Mouse (Mus musculus) limb, embryonic 13.5 days (tissue): Measurements from ENCODE around the gene Rad50. TPM values are rescaled to one million over a fixed set of nuclear protein-coding genes. Genes with fewer than 3 reads are reported as not detected.

Source experiments
- ATAC-seq: fragments of 200-750 bp; cut with Nextera tagmentation; 2 replicates; pipeline ENCODE4 v1.8.0; 2017; ENCODE audit warnings: low read depth, moderate number of reproducible peaks, moderate TSS enrichment; ENCODE audit not compliant: low FRiP score
- H3K27ac ChIP-seq: fragments of 300-500 bp; sonication (generic); 2 replicates; pipeline ENCODE4 v1.5.1; 2015; ENCODE audit warnings: inconsistent platforms, mild to moderate bottlenecking, moderate library complexity
- H3K27me3 ChIP-seq: fragments of 300-500 bp; sonication (generic); 2 replicates; pipeline ENCODE4 v1.6.1; 2015; ENCODE audit warnings: mild to moderate bottlenecking, inconsistent platforms
- H3K36me3 ChIP-seq: fragments of 300-500 bp; sonication (generic); 2 replicates; pipeline ENCODE4 v1.6.1; 2015; ENCODE audit warnings: inconsistent platforms, mild to moderate bottlenecking, moderate library complexity
- H3K4me1 ChIP-seq: fragments of 300-500 bp; sonication (generic); 2 replicates; pipeline ENCODE4 v1.6.1; 2015; ENCODE audit warnings: inconsistent platforms
- H3K4me2 ChIP-seq: fragments of 300-500 bp; sonication (generic); replicated peaks from 2 replicates; pipeline ENCODE4 v1.6.1; 2015; ENCODE audit warnings: inconsistent platforms, mild to moderate bottlenecking, moderate library complexity
- H3K4me3 ChIP-seq: fragments of 300-500 bp; sonication (generic); 2 replicates; pipeline ENCODE4 v1.5.1; 2015; ENCODE audit warnings: moderate library complexity, mild to moderate bottlenecking, inconsistent platforms
- H3K9ac ChIP-seq: fragments of 300-500 bp; sonication (generic); 2 replicates; pipeline ENCODE4 v1.6.1; 2015; ENCODE audit warnings: mild to moderate bottlenecking, inconsistent platforms
- H3K9me3 ChIP-seq: fragments of 300-500 bp; sonication (generic); 2 replicates; pipeline ENCODE4 v1.6.1; 2016; ENCODE audit warnings: inconsistent platforms
- WGBS: fragments of 180-500 bp; shearing (Covaris S2); methylation state at CpG from one replicate; pipeline ENCODE4 v1.1.7; 2015; 5-methylcytosine and 5-hydroxymethylcytosine counted together
- polyA plus RNA-seq: library from polyadenylated mRNA; unstranded; fragments of >200 nt; fragmentation: Nextera tagmentation; extraction: Ambion mirVana; gene quantifications from 2 replicates; pipeline ENCODE4 v1.2.1, GENCODE M21; 2015

The Rad50 gene
- polyA plus RNA-seq, 1 experiment from 2014 or later: 30.4 TPM

GRCm38 (mm10) chr11:53626802-53627373 lies 80.2 kb downstream of the Rad50 start:
- 71% methylated on average over 17 of the region's 17 CpGs for WGBS
- H3K4me3 ChIP-seq: no peak overlapping the region
- H3K4me1 ChIP-seq: no peaks in the 10 kb centered on the region
- H3K9ac ChIP-seq: peak overlapping the region; percentile 39; the same call in 1 of the 2 replicates
- no peaks in the 10 kb centered on the region for H3K27me3 ChIP-seq
- no peak overlapping the region for H3K27ac ChIP-seq
- no peak overlapping the region for H3K4me2 ChIP-seq
- H3K36me3 ChIP-seq: no peaks in the 10 kb centered on the region
- ATAC-seq: no peak
- no peaks in the 10 kb centered on the region for H3K9me3 ChIP-seq

GRCm38 (mm10) chr11:53624124-53624523 lies 83.0 kb downstream of the Rad50 start:
- 91% methylated on average over 2 of the region's 2 CpGs for WGBS
- ATAC-seq: no peak

GRCm38 (mm10) chr11:53623573-53623972 lies 83.5 kb downstream of the Rad50 start:
- no peak for ATAC-seq
- WGBS: 88% methylated on average over 9 of the region's 9 CpGs

More at GRCm38 (mm10) chr11:53624124-53624523, 83.0 kb downstream of the Rad50 start:
- H3K4me2 ChIP-seq: no peak overlapping the region
- H3K4me3 ChIP-seq: no peak overlapping the region
- H3K27me3 ChIP-seq: no peaks in the 10 kb centered on the region
- no peak overlapping the region for H3K27ac ChIP-seq
- no peaks in the 10 kb centered on the region for H3K36me3 ChIP-seq
- H3K4me1 ChIP-seq: no peaks in the 10 kb centered on the region
- no peaks in the 10 kb centered on the region for H3K9me3 ChIP-seq
- H3K9ac ChIP-seq: no peak overlapping the region

GRCm38 (mm10) chr11:53622440-53622806 lies 84.7 kb downstream of the Rad50 start:
- WGBS: 58% methylated on average over 6 of the region's 6 CpGs
- Histone ChIP-seq H3K9me3 (no peaks in the 10 kb centered on the region), H3K9ac (no peak overlapping the region), H3K27me3 (no peaks in the 10 kb centered on the region), H3K4me2 (no peak overlapping the region), H3K4me3 (no peak overlapping the region), H3K36me3 (no peaks in the 10 kb centered on the region), H3K27ac (no peak overlapping the region), H3K4me1 (no peaks in the 10 kb centered on the region)
- no peak for ATAC-seq

More at GRCm38 (mm10) chr11:53623573-53623972, 83.5 kb downstream of the Rad50 start:
- H3K27ac ChIP-seq: no peak overlapping the region
- H3K4me2 ChIP-seq: no peak overlapping the region
- H3K9me3 ChIP-seq: no peaks in the 10 kb centered on the region
- H3K9ac ChIP-seq: no peak overlapping the region
- no peak overlapping the region for H3K4me3 ChIP-seq
- no peaks in the 10 kb centered on the region for H3K27me3 ChIP-seq
- H3K36me3 ChIP-seq: no peaks in the 10 kb centered on the region
- H3K4me1 ChIP-seq: no peaks in the 10 kb centered on the region

GRCm38 (mm10) chr11:53621582-53622439 lies 85.3 kb downstream of the Rad50 start:
- no peaks in the 10 kb centered on the region for H3K9me3 ChIP-seq
- no peak for ATAC-seq
- no peaks in the 10 kb centered on the region for H3K36me3 ChIP-seq
- H3K4me2 ChIP-seq: no peak overlapping the region
- no peak overlapping the region for H3K4me3 ChIP-seq
- 89% methylated on average over 11 of the region's 11 CpGs for whole genome bisulfite sequencing
- no peak overlapping the region for H3K27ac ChIP-seq
- no peaks in the 10 kb centered on the region for H3K27me3 ChIP-seq
- no peak overlapping the region for H3K9ac ChIP-seq
- H3K4me1 ChIP-seq: no peaks in the 10 kb centered on the region

GRCm38 (mm10) chr11:53620094-53620493 lies 87.0 kb downstream of the Rad50 start:
- H3K9ac ChIP-seq: no peak overlapping the region
- H3K4me2 ChIP-seq: no peak overlapping the region
- WGBS: 91% methylated on average over 4 of the region's 4 CpGs
- H3K4me1 ChIP-seq: no peaks in the 10 kb centered on the region
- H3K9me3 ChIP-seq: no peaks in the 10 kb centered on the region
- no peak for ATAC-seq
- no peaks in the 10 kb centered on the region for H3K36me3 ChIP-seq
- no peak overlapping the region for H3K4me3 ChIP-seq
- no peaks in the 10 kb centered on the region for H3K27me3 ChIP-seq
- no peak overlapping the region for H3K27ac ChIP-seq

- Histone ChIP-seq H3K4me1 (no peaks in the 10 kb centered on the region), H3K9me3 (no peaks in the 10 kb centered on the region), H3K36me3 (no peaks in the 10 kb centered on the region), H3K27ac (no peak overlapping the region), H3K4me3 (no peak overlapping the region), H3K4me2 (no peak overlapping the region), H3K27me3 (no peaks in the 10 kb centered on the region), H3K9ac (no peak overlapping the region)
- ATAC-seq: no peak
- 58% methylated on average over 6 of the region's 6 CpGs for WGBS
These were observed 87.7 kb downstream of the Rad50 start for GRCm38 (mm10) chr11:53619428-53619827.

GRCm38 (mm10) chr11:53618619-53619198 lies 88.4 kb downstream of the Rad50 start, which contains the start of gene Il4:
Il4 (minus strand) TSS chr11:53618669.
- H3K4me3 ChIP-seq: no peak within 1 kb of the TSS
- H3K27me3 ChIP-seq: no peaks in the 10 kb centered on the region
- no peaks in the 10 kb centered on the region for H3K9me3 ChIP-seq
- H3K9ac ChIP-seq: no peak within 1 kb of the TSS
- no peak within 1 kb of the TSS for H3K4me2 ChIP-seq
- no peaks in the 10 kb centered on the region for H3K4me1 ChIP-seq
- H3K27ac ChIP-seq: no peak within 1 kb of the TSS
- no peaks in the 10 kb centered on the region for H3K36me3 ChIP-seq
- ATAC-seq: no peak
- 84% methylated on average over 7 of the region's 7 CpGs for whole genome bisulfite sequencing

- Histone ChIP-seq H3K9me3 (no peaks in the 10 kb centered on the region), H3K4me2 (no peak overlapping the region), H3K27me3 (no peaks in the 10 kb centered on the region), H3K4me1 (no peaks in the 10 kb centered on the region), H3K4me3 (no peak overlapping the region), H3K36me3 (no peaks in the 10 kb centered on the region), H3K27ac (no peak overlapping the region), H3K9ac (no peak overlapping the region)
- 68% methylated on average over 4 of the region's 4 CpGs for WGBS
- ATAC-seq: no peak
These were observed 89.5 kb downstream of the Rad50 start for GRCm38 (mm10) chr11:53617562-53618109.

- ATAC-seq: no peak
- no peak overlapping the region for H3K4me2 ChIP-seq
- WGBS: 76% methylated on average over 8 of the region's 8 CpGs
- H3K27me3 ChIP-seq: no peaks in the 10 kb centered on the region
- H3K4me3 ChIP-seq: no peak overlapping the region
- H3K9me3 ChIP-seq: no peaks in the 10 kb centered on the region
- H3K4me1 ChIP-seq: no peaks in the 10 kb centered on the region
- H3K27ac ChIP-seq: no peak overlapping the region
- no peak overlapping the region for H3K9ac ChIP-seq
- H3K36me3 ChIP-seq: no peaks in the 10 kb centered on the region
These were observed 90.2 kb downstream of the Rad50 start for GRCm38 (mm10) chr11:53616748-53617558.

GRCm38 (mm10) chr11:53615575-53615974 lies 91.5 kb downstream of the Rad50 start:
- no peak for ATAC-seq
- no peak overlapping the region for H3K9ac ChIP-seq
- no peak overlapping the region for H3K4me2 ChIP-seq
- no peaks in the 10 kb centered on the region for H3K36me3 ChIP-seq
- no peaks in the 10 kb centered on the region for H3K9me3 ChIP-seq
- WGBS: 95% methylated on average over 8 of the region's 8 CpGs
- H3K27ac ChIP-seq: no peak overlapping the region
- no peaks in the 10 kb centered on the region for H3K27me3 ChIP-seq
- no peaks in the 10 kb centered on the region for H3K4me1 ChIP-seq
- H3K4me3 ChIP-seq: no peak overlapping the region
